Mouse (Mus musculus): ENCODE measurements at regions not wholly inside any gene's neighbourhood (a gene's known extent, or its start where the extent isn't known, plus 50 kb on each side); places are given as distances from the start of the nearest gene placed in this dataset.
A peak's percentile ranks its signal among the peaks of the same experiment; 100 is the strongest.

- H3K9me3 ChIP-seq (replicated peaks): no peaks in the 10 kb centered on the region
- H3K4me3 ChIP-seq (replicated peaks): no peak overlapping the region
- H3K27ac ChIP-seq: no peak overlapping the region
- H3K36me3 ChIP-seq: no peaks in the 10 kb centered on the region
- H3K27me3 ChIP-seq: no peaks in the 10 kb centered on the region
- no peak for ATAC-seq (replicated peaks; ENCODE audit: low FRiP score)
- no peaks in the 10 kb centered on the region for H3K4me1 ChIP-seq
- H3K4me2 ChIP-seq: no peak overlapping the region
- WGBS: 66% methylated on average over 1 of the region's 1 CpGs
- H3K9ac ChIP-seq: no peak overlapping the region
These were observed 194.6 kb downstream of the Gm43517 start for GRCm38 (mm10) chr12:49579451-49580190.

GRCm38 (mm10) chr12:49583849-49584248, 198.9 kb downstream of the Gm43517 start:
- ATAC-seq (replicated peaks; ENCODE audit: low FRiP score): peak; percentile 64; the same call in 1 of the 2 replicates
- Histone ChIP-seq H3K4me1 (no peaks in the 10 kb centered on the region), H3K27me3 (no peaks in the 10 kb centered on the region), H3K4me3 (replicated peaks) (no peak overlapping the region), H3K27ac (no peak overlapping the region), H3K9ac (no peak overlapping the region), H3K9me3 (replicated peaks) (no peaks in the 10 kb centered on the region), H3K36me3 (no peaks in the 10 kb centered on the region), H3K4me2 (no peak overlapping the region)
- WGBS: 41% methylated on average over 1 of the region's 1 CpGs

- H3K4me2 ChIP-seq: no peak overlapping the region
- WGBS: 81% methylated on average over 3 of the region's 3 CpGs
- no peaks in the 10 kb centered on the region for H3K4me1 ChIP-seq
- H3K9ac ChIP-seq: no peak overlapping the region
- no peak overlapping the region for H3K4me3 ChIP-seq (replicated peaks)
- no peaks in the 10 kb centered on the region for H3K27me3 ChIP-seq
- no peaks in the 10 kb centered on the region for H3K9me3 ChIP-seq (replicated peaks)
- H3K27ac ChIP-seq: no peak overlapping the region
- H3K36me3 ChIP-seq: no peaks in the 10 kb centered on the region
- ATAC-seq (replicated peaks; ENCODE audit: low FRiP score): no peak
These were observed 237.3 kb downstream of the Gm43517 start for GRCm38 (mm10) chr12:49622264-49622663.

- ATAC-seq (replicated peaks; ENCODE audit: low FRiP score): no peak
- no peaks in the 10 kb centered on the region for H3K9me3 ChIP-seq (replicated peaks)
- H3K27me3 ChIP-seq: no peaks in the 10 kb centered on the region
- no peak overlapping the region for H3K4me3 ChIP-seq (replicated peaks)
- no peak overlapping the region for H3K9ac ChIP-seq
- no peak overlapping the region for H3K4me2 ChIP-seq
- H3K4me1 ChIP-seq: no peaks in the 10 kb centered on the region
- no peak overlapping the region for H3K27ac ChIP-seq
- WGBS: 78% methylated on average over 5 of the region's 5 CpGs
- no peaks in the 10 kb centered on the region for H3K36me3 ChIP-seq
These were observed 242.2 kb downstream of the Gm43517 start for GRCm38 (mm10) chr12:49627222-49627621.

- Histone ChIP-seq H3K9ac (no peak overlapping the region), H3K27ac (no peak overlapping the region), H3K36me3 (no peaks in the 10 kb centered on the region), H3K4me3 (replicated peaks) (no peak overlapping the region), H3K9me3 (replicated peaks) (no peaks in the 10 kb centered on the region), H3K4me2 (no peak overlapping the region), H3K27me3 (no peaks in the 10 kb centered on the region), H3K4me1 (no peaks in the 10 kb centered on the region)
- ATAC-seq (replicated peaks; ENCODE audit: low FRiP score): no peak
- WGBS: 87% methylated on average over 4 of the region's 4 CpGs
These were observed 243.0 kb downstream of the Gm43517 start for GRCm38 (mm10) chr12:49628014-49628413.

- H3K4me1 ChIP-seq: no peaks in the 10 kb centered on the region
- no peak overlapping the region for H3K9ac ChIP-seq
- H3K27me3 ChIP-seq: no peaks in the 10 kb centered on the region
- H3K27ac ChIP-seq: no peak overlapping the region
- H3K9me3 ChIP-seq (replicated peaks): no peaks in the 10 kb centered on the region
- WGBS: 35% methylated on average over 3 of the region's 3 CpGs
- no peak for ATAC-seq (replicated peaks; ENCODE audit: low FRiP score)
- no peak overlapping the region for H3K4me2 ChIP-seq
- no peak overlapping the region for H3K4me3 ChIP-seq (replicated peaks)
- H3K36me3 ChIP-seq: no peaks in the 10 kb centered on the region
These were observed 264.4 kb downstream of the Gm43517 start for GRCm38 (mm10) chr12:49649104-49650063.
